Mouse (Mus musculus): Measurements from ENCODE around the gene Tubgcp3.
A peak's percentile ranks its signal among the peaks of the same experiment; 100 is the strongest.
"Not testable (repeated sequence)": the region's sequence is repeated elsewhere in the genome, so short reads cannot be mapped to it uniquely, and the experiment has no call there.

Tubgcp3 gene

DNA sequence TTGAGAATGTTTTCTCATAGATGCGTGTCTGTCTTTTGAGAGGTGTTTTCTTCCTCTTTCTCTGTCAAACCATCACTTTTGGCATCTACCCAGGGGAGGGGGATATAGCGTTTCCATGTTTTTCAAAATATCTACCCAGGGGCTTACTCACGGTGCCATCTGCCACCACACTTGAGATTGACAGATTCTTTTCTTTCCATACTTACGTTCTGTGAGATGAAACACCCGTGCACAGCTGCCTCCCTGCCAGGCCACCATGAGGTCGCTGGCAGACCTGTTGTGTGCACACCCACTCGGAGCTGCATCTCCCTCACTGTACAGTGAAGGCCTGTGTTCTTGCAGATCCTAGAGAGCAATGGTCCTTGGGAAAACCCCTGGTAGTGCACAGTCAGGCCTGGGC is 58.8 kb downstream of the Tubgcp3 start:
- no peaks in the 10 kb centered on the region for H3K27me3 ChIP-seq (ENCODE audit: control insufficient read depth, insufficient read depth, low read length, poor library complexity, severe bottlenecking)
- no peaks in the 10 kb centered on the region for H3K36me3 ChIP-seq (ENCODE audit: control insufficient read depth, insufficient read depth, low read length, poor library complexity, severe bottlenecking)
- no peak for DNase-seq (ENCODE audit: low read depth, low spot score)

- no peaks in the 10 kb centered on the region for H3K36me3 ChIP-seq (ENCODE audit: control insufficient read depth, insufficient read depth, low read length, poor library complexity, severe bottlenecking)
- DNase-seq (ENCODE audit: low read depth, low spot score) = no peak
- no peaks in the 10 kb centered on the region for H3K27me3 ChIP-seq (ENCODE audit: control insufficient read depth, insufficient read depth, low read length, poor library complexity, severe bottlenecking)
Measured at GRCm38 (mm10) chr8:12609752-12610449, 62.1 kb downstream of the Tubgcp3 start.

- Histone ChIP-seq H3K36me3 (ENCODE audit: control insufficient read depth, insufficient read depth, low read length, poor library complexity, severe bottlenecking) (no peaks in the 10 kb centered on the region), H3K27me3 (ENCODE audit: control insufficient read depth, insufficient read depth, low read length, poor library complexity, severe bottlenecking) (no peaks in the 10 kb centered on the region)
- no peak for DNase-seq (ENCODE audit: low read depth, low spot score)
Measured at GRCm38 (mm10) chr8:12608810-12609209, 63.2 kb downstream of the Tubgcp3 start.

GRCm38 (mm10) chr8:12607223-12607622 is 64.8 kb downstream of the Tubgcp3 start:
- no peaks in the 10 kb centered on the region for H3K36me3 ChIP-seq (ENCODE audit: control insufficient read depth, insufficient read depth, low read length, poor library complexity, severe bottlenecking)
- peak; percentile 77 for DNase-seq (ENCODE audit: low read depth, low spot score)
- H3K27me3 ChIP-seq (ENCODE audit: control insufficient read depth, insufficient read depth, low read length, poor library complexity, severe bottlenecking) = no peaks in the 10 kb centered on the region

DNA sequence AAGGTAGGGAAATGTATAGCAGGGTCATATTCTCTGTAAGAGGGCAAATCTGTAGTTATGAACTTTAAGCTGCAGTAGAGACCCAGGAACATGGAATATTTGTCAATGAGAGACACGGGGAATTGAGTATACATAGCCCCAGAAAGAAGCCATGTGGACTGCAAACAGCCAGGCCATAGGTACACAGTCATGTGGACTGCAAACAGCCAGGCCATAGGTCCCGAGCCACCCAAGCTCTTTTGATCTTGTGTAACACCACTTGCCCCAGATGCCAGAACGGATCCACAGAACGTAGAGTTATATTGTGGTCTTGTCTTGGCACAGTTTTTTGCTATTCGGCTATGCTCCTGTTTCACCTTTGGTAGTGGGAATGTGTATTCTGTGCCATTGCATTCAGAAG is 88.3 kb downstream of the Tubgcp3 start:
- no peak for DNase-seq (ENCODE audit: low read depth, low spot score)
- no peaks in the 10 kb centered on the region for H3K27me3 ChIP-seq (ENCODE audit: control insufficient read depth, insufficient read depth, low read length, poor library complexity, severe bottlenecking)

GRCm38 (mm10) chr8:12579339-12579999 is 92.6 kb downstream of the Tubgcp3 start:
- not testable (repeated sequence) for H3K27me3 ChIP-seq (ENCODE audit: control insufficient read depth, insufficient read depth, low read length, poor library complexity, severe bottlenecking); DNase-seq (ENCODE audit: low read depth, low spot score); H3K36me3 ChIP-seq (ENCODE audit: control insufficient read depth, insufficient read depth, low read length, poor library complexity, severe bottlenecking)

More for the DNA sequence above, 88.3 kb downstream of the Tubgcp3 start:
- H3K36me3 ChIP-seq (ENCODE audit: control insufficient read depth, insufficient read depth, low read length, poor library complexity, severe bottlenecking) = no peaks in the 10 kb centered on the region

DNA sequence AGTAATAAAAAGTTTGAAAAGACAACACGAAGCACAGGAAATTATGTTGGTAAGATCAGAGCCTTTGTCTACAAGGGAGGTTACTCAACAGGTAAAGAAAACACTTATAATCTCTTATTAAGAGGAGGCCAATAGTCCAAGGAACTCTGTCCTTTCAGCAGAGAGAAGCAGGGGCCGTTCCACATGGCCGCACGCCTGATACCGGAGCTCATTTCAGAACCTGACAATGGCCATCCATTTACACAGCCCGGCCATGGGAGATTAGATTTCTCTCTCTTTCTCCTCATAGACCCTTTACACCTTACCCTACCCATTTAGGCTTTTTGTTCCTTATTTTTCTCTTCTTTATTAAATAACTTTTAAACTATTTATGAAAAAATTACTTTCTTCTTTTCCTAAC is 95.3 kb downstream of the Tubgcp3 start:
- DNase-seq (ENCODE audit: low read depth, low spot score) = no peak
- no peaks in the 10 kb centered on the region for H3K27me3 ChIP-seq (ENCODE audit: control insufficient read depth, insufficient read depth, low read length, poor library complexity, severe bottlenecking)
- no peaks in the 10 kb centered on the region for H3K36me3 ChIP-seq (ENCODE audit: control insufficient read depth, insufficient read depth, low read length, poor library complexity, severe bottlenecking)

DNA sequence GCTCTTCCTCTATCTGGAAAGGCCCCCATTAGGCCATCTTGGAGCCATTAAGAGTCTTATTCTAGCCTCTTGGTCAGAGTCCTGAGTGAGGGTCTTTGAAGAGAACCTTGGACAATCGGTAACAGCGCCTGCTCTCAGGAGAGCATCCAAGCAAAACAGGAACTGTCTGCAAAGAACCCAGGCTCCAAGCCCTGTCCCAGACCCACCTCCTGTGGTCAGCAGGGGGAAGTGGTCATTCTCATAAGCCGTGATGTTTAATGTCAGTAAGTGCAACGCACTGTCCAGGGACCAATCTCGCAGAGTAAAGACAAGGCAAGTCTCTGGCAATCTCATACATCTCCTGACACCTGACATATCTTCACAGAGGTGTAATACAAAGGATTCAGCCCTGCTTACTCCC is 96.0 kb downstream of the Tubgcp3 start:
- no peaks in the 10 kb centered on the region for H3K27me3 ChIP-seq (ENCODE audit: control insufficient read depth, insufficient read depth, low read length, poor library complexity, severe bottlenecking)
- no peaks in the 10 kb centered on the region for H3K36me3 ChIP-seq (ENCODE audit: control insufficient read depth, insufficient read depth, low read length, poor library complexity, severe bottlenecking)
- no peak for DNase-seq (ENCODE audit: low read depth, low spot score)

DNA sequence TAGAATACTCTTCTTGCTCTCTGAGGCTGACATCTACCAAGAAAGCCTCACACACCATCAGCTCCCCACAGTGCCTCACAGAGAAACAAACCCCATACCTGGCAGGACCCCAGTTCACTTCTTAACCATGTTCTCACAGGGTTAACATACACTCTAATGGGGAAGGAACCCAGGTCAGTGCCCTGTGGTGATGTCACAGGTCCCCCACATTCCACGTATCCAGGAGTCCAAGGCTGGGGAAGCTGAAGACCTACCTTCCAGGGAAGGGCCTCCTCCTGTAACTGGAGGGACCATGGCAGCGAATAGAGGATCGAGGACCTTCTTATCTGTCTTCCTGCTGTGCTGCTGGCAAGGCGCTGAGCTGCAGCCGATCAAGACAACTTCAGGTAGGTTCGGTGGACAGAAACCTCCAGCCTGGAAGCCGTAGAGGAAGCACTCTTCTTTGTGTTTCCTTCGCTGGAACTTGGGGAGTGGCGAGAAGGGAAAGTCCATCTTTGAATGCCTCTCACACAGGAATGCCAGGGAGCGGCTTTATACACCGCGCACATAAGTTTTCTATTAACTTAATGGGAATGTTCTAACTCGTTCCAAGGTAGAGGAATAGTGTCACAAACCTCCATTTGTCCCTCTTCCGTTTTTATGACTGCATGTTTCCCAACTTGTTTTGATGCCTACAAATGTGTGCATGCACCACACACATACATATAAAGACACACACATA is 99.1 kb downstream of the Tubgcp3 start, which contains the start of gene Spaca7:
Spaca7 (plus strand) TSS at position 216 of the 721 bp plus-strand sequence.
- H3K36me3 ChIP-seq (ENCODE audit: control insufficient read depth, insufficient read depth, low read length, poor library complexity, severe bottlenecking) = no peaks in the 10 kb centered on the region
- no peak for DNase-seq (ENCODE audit: low read depth, low spot score)
- H3K27me3 ChIP-seq (ENCODE audit: control insufficient read depth, insufficient read depth, low read length, poor library complexity, severe bottlenecking) = no peaks in the 10 kb centered on the region

DNA sequence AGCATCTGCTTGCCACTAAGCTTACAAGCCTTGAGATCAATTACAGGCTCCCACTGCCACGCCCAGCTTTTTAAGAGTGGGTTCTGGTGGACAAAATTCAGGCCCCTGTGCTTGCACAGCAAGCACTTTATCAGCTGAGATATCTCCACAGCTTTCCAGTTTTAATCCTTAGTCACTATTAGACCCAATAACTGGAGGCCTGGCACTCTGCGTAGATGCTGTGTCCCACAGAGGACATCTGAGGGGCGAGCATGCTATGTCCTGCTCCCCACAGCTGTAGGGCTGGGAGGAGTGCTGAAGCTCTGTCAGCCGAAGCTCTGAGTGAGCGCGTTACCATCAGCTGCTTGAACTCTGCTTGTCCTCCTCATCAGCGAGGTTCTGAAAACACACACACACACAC is 105.5 kb downstream of the Tubgcp3 start:
- no peaks in the 10 kb centered on the region for H3K27me3 ChIP-seq (ENCODE audit: control insufficient read depth, insufficient read depth, low read length, poor library complexity, severe bottlenecking)
- H3K36me3 ChIP-seq (ENCODE audit: control insufficient read depth, insufficient read depth, low read length, poor library complexity, severe bottlenecking) = no peaks in the 10 kb centered on the region
- DNase-seq (ENCODE audit: low read depth, low spot score) = no peak

GRCm38 (mm10) chr8:12565488-12565887 is 106.6 kb downstream of the Tubgcp3 start:
- no peaks in the 10 kb centered on the region for H3K36me3 ChIP-seq (ENCODE audit: control insufficient read depth, insufficient read depth, low read length, poor library complexity, severe bottlenecking)
- no peak for DNase-seq (ENCODE audit: low read depth, low spot score)
- no peaks in the 10 kb centered on the region for H3K27me3 ChIP-seq (ENCODE audit: control insufficient read depth, insufficient read depth, low read length, poor library complexity, severe bottlenecking)

DNA sequence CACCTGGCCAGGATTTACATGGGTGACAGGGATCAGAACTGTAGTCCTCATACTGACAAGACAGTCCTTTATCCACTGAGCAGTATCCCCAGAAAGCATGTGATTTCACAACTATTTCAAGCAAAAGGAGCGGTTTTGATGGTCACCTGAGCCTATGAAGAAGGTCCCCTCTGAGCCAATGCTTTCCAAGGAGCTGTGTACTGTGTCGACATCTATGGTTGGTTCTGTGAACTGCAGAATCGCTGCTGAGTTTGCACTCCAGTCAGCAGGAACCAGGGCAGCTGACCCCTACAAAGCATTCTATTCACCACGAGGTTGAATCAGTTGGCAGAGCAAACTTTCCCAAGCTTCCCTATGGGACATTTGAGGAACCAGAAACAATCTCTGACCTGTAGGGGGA is 107.7 kb downstream of the Tubgcp3 start:
- no peak for DNase-seq (ENCODE audit: low read depth, low spot score)
- Histone ChIP-seq H3K36me3 (ENCODE audit: control insufficient read depth, insufficient read depth, low read length, poor library complexity, severe bottlenecking) (no peaks in the 10 kb centered on the region), H3K27me3 (ENCODE audit: control insufficient read depth, insufficient read depth, low read length, poor library complexity, severe bottlenecking) (no peaks in the 10 kb centered on the region)
